Mouse (Mus musculus): ENCODE measurements around the gene Gm29776.

The Gm29776 gene

GRCm38 (mm10) chr14:54647900-54648299 lies 50.7 kb downstream of the Gm29776 start:
- DNase-seq, result no peak

- DNase-seq, result no peak
Measured at GRCm38 (mm10) chr14:54646898-54647636, 51.6 kb downstream of the Gm29776 start.

GRCm38 (mm10) chr14:54646455-54646854 lies 52.2 kb downstream of the Gm29776 start:
- DNase-seq, result peak; percentile 39

GRCm38 (mm10) chr14:54644294-54644693 lies 54.3 kb downstream of the Gm29776 start:
- no peak for DNase-seq

GRCm38 (mm10) chr14:54643011-54643410 lies 55.6 kb downstream of the Gm29776 start:
- DNase-seq, result no peak

All from cerebellum, adult 9-11 months (tissue).